Mouse (Mus musculus) inflammation-experienced regulatory T-cells (primary cell): Measurements from ENCODE around the gene Srrt. TPM values are rescaled to one million over a fixed set of nuclear protein-coding genes. Genes with fewer than 3 reads are reported as not detected.

Experiments used
- polyA plus RNA-seq, 2 experiments: library from polyadenylated mRNA; unstranded; fragments of 100-300 nt; shearing (Covaris generic); gene quantifications; one replicate each; pipeline ENCODE4 v1.2.1; 2017

Srrt gene
- 100 to 1,000 TPM; 111 to 126 TPM for polyA plus RNA-seq

GRCm38 (mm10) chr5:137307071-137307912, at the start of gene Srrt:
Gene Srrt, minus strand, starts transcription at chr5:137307674.

GRCm38 (mm10) chr5:137349384-137350204, 42.1 kb upstream of the Srrt start, which contains the start of gene Ephb4:
Gene Ephb4, plus strand, starts transcription at chr5:137350109.

DNA sequence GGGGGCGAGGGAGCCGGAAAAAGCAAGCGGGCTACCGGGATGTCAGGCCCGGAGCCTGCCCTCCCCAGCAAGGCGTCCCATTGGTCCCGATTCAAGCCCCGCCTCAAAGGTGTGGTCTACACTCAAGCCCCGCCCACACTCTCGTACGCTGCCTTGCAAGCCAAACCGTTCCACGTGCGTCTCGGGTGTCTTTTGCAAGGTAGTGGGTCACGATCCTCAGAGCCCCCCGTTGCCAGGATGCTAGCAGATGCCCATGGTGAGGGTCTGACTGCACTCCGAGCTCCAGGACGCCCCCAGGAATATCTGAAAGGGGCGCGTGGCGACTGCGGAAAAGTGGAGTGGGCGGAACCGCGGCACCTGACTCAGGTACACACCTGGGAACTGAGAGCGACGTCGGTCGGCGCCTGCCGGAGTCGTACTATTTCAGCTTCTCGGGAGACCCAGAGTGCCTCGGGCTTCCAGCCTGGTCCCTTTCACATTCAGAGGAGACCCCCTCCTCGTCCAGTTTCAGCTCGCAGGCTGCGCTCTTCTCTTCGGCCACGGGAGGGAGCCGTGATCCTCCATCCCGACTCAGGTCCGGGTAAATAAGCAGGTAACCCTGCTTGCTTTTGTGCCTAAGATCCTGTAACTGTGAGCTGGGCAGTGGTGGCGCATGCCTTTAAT, 26.2 kb upstream of the Srrt start, which contains the start of gene Slc12a9:
TSS of gene Slc12a9 (minus strand) at position 86 of the 663 bp plus-strand sequence.

GRCm38 (mm10) chr5:137314193-137315083, 7.0 kb upstream of the Srrt start, which contains the start of gene Trip6:
Gene Trip6, minus strand, starts transcription at chr5:137314404.

DNA sequence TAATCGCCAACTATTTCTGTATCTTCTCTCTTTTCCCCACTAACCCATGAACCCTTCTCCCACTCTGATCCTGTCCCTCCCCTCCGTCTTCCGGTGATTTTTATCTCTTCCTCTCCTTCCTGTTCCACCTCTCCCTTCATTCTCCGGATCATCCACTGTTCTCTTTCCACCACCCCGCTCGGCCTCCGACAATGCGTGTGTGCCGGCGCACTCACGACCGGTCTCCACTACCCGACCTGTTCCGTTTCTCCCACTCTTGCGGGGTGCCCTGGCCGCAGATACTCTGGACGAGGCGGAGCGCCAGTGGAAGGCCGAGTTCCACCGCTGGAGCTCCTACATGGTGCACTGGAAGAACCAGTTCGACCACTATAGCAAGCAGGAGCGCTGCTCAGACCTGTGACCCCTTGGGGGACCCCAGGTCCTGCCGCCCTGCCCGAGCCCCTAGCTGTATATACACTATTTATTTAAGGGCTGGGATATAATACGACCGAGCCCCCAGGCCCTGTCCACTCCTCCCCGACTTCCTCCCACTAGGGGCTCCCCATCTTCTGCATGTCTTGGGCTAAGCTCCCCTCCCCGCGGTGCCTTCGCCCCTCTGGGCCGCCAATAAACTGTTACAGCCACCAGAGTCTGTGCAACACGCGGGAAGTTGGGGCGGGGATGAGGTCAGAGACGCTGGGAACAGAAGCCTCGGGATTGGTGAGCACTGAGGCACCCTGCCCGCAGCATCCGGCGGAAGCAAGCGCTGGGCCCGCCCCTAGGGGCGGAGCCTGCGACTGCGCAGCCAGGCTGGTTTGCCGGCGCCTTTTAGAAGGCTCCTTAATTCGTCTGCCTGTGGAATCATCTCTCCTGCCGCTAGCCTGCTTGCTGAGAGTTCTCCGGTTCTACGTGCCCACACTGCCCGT, 13.4 kb downstream of the Srrt start, which contains the start of gene Ufsp1:
TSS of gene Ufsp1 (plus strand) at position 791 of the 905 bp plus-strand sequence.

DNA sequence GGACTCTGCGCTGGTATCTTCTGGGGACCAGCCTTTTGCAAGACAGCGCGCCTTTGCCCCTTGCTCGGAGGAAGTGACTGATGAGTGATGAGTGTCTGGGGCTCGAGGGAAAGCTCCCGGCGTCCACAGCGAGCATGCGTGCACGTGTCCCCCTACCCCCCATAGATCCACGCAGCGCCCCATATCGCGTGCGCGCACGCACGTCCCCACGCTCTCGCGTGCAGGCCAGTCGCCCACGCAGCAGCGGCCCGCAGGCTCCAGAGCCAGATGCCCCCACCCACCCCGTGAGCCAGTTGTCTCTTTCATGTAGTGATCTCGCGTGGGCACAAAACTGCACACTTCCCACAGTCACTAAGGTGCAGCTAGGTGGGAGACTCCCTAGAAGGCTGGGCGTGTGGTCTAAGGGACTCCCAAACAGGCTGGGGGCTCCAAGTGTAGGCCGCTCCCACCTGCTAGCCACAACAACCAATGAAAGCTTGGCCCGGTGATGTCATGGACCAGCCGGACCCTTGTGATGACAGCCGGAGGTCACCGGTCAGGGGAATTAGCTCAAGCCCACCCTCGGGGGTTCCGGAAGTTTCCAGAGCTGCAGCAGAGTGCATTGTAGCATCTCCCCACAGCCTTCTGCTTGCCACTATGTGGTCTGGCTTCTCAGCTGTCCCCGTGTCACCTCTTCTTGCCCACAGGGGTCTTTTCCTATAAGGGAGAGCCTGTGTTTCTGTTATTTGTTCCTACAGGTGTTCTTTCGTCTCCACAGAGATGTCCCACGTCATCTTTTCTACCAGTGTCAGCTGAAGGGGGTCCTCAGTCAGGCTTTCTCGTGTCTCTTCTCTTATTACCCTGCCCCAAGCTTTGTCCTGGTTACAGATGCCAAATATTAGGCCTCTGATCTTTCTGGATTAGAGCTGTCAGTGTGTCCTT, 20.2 kb downstream of the Srrt start, which contains the start of gene Ache:
TSS of gene Ache (plus strand) at position 488 of the 921 bp plus-strand sequence.

Other genes with a start within 250 kb of the Srrt start
- gene Serpine1, start 235.4 kb downstream of the Srrt start, polyA plus RNA-seq = 1 to 10 TPM in 1 of 2 experiments, under 1 TPM in 1; 0.14 to 1.6 TPM
- 10 to 100 TPM; 11.7 to 16.4 TPM for gene Trim56, start 191.5 kb downstream of the Srrt start, polyA plus RNA-seq
- under 1 TPM in 1 of 2 experiments, not detected in 1; 0.93 TPM for gene Muc3, start 158.4 kb downstream of the Srrt start, polyA plus RNA-seq
- 1 to 10 TPM; 1.5 to 1.9 TPM for gene Muc3a, start 95.3 kb downstream of the Srrt start, polyA plus RNA-seq
- under 1 TPM; 0.13 to 0.20 TPM for gene Ache, start 20.2 kb downstream of the Srrt start, polyA plus RNA-seq
- gene Ufsp1, start 13.0 kb downstream of the Srrt start, polyA plus RNA-seq = 1 to 10 TPM in 1 of 2 experiments, under 1 TPM in 1; 0.55 to 2.6 TPM
- gene Trip6, start 6.7 kb upstream of the Srrt start, polyA plus RNA-seq = 1 to 10 TPM; 4.1 to 5.2 TPM
- gene Slc12a9, start 25.9 kb upstream of the Srrt start, polyA plus RNA-seq = 10 to 100 TPM; 19.0 to 24.9 TPM
- gene Ephb4, start 42.4 kb upstream of the Srrt start, polyA plus RNA-seq = under 1 TPM; 0.14 to 0.64 TPM
- gene Zan, start 169.4 kb upstream of the Srrt start, polyA plus RNA-seq = 1 to 10 TPM; 1.1 to 4.1 TPM
- gene Pop7, start 194.8 kb upstream of the Srrt start, polyA plus RNA-seq = 10 to 100 TPM; 35.2 to 41.1 TPM
- 10 to 100 TPM; 10.9 to 13.1 TPM for gene Gigyf1, start 210.9 kb upstream of the Srrt start, polyA plus RNA-seq
- under 1 TPM in 1 of 2 experiments, not detected in 1; 0.82 TPM for gene Epo, start 225.6 kb upstream of the Srrt start, polyA plus RNA-seq
- gene Gnb2, start 225.8 kb upstream of the Srrt start, polyA plus RNA-seq = 100 to 1,000 TPM; 293 to 297 TPM
- gene Actl6b, start 245.8 kb upstream of the Srrt start, polyA plus RNA-seq = under 1 TPM in 1 of 2 experiments, not detected in 1; 0.76 TPM